In genomic region chr17:8146931-8147330, GRCm38 (mm10) we compare ENCODE assay signal across 7 mouse cellular contexts. TPM values are rescaled to one million over a fixed set of nuclear protein-coding genes. Genes with fewer than 3 reads are reported as not detected.
DNase-seq lines count a peak whose midpoint lies in the region; ATAC-seq and TF ChIP-seq lines count a peak whose summit lies in the region.
"Not testable (repeated sequence)": the region's sequence is repeated elsewhere in the genome, so short reads cannot be mapped to it uniquely, and the experiment has no call there.

No protein-coding gene starts in this region.

- peak; percentile 7 for ATAC-seq in Patski
- ATAC-seq in heart, embryonic 14.5 days (ENCODE audit: insufficient number of reproducible peaks, insufficient read depth, low FRiP score, low read depth); intestine, postnatal 0 days; limb, embryonic 14.5 days (ENCODE audit: low FRiP score, low read depth): not testable (repeated sequence)
- ATAC-seq in neural tube, embryonic 13.5 days (ENCODE audit: low read depth), result 0 out of 2 replicates have a peak, but pooled peaks have one; percentile 1

- not testable (repeated sequence) for H3K9me3 ChIP-seq in forebrain, embryonic 10.5 days; heart, embryonic 14.5 days (ENCODE audit: control insufficient read depth, low read length); intestine, postnatal 0 days (ENCODE audit: control insufficient read depth); limb, embryonic 14.5 days (ENCODE audit: control insufficient read depth, low read length); neural tube, embryonic 13.5 days

- H3K36me3 ChIP-seq in forebrain, embryonic 10.5 days (replicated peaks); heart, embryonic 14.5 days (ENCODE audit: control insufficient read depth, insufficient read depth, low read length); intestine, postnatal 0 days (ENCODE audit: control insufficient read depth, insufficient read depth); limb, embryonic 14.5 days (ENCODE audit: control insufficient read depth, insufficient read depth, low read length); macrophage (ENCODE audit: inconsistent target); neural tube, embryonic 13.5 days: not testable (repeated sequence)

- H3K27ac ChIP-seq in forebrain, embryonic 10.5 days, result peak overlapping the region; percentile 85; the same call in 1 of the 2 replicates
- not testable (repeated sequence) for H3K27ac ChIP-seq in heart, embryonic 14.5 days (replicated peaks in 1 of 2; ENCODE audit: control insufficient read depth in 1 of 2, insufficient read depth in 1 of 2, low read depth in 2 of 2, low read length in 2 of 2); intestine, postnatal 0 days (ENCODE audit: low read depth, low read length); limb, embryonic 14.5 days (replicated peaks; ENCODE audit: low read depth, low read length); neural tube, embryonic 13.5 days (replicated peaks)
- peak overlapping the region; percentile 24 for H3K27ac ChIP-seq in macrophage

- peak overlapping the region; percentile 56 for H3K4me2 ChIP-seq in heart, embryonic 14.5 days (ENCODE audit: low read length)
- H3K4me2 ChIP-seq in intestine, postnatal 0 days (replicated peaks; ENCODE audit: low read depth), result peak overlapping the region; percentile 66
- peak overlapping the region; percentile 41 for H3K4me2 ChIP-seq in limb, embryonic 14.5 days (replicated peaks; ENCODE audit: low read depth, low read length, severe bottlenecking)
- peak overlapping the region; percentile 59 for H3K4me2 ChIP-seq in neural tube, embryonic 13.5 days

- not testable (repeated sequence) for TF ChIP-seq POLR2A in limb, embryonic 14.5 days (IDR thresholded peaks at IDR 0.05; ENCODE audit: borderline replicate concordance, extremely low read depth, insufficient read depth, insufficient read length)

- not testable (repeated sequence) for H3K27me3 ChIP-seq in Patski; forebrain, embryonic 10.5 days (ENCODE audit: poor library complexity, severe bottlenecking); heart, embryonic 14.5 days (ENCODE audit: control insufficient read depth, insufficient read depth, low read length); intestine, postnatal 0 days (replicated peaks; ENCODE audit: control insufficient read depth, insufficient read depth, low read length); limb, embryonic 14.5 days (ENCODE audit: control insufficient read depth, insufficient read depth, low read length); neural tube, embryonic 13.5 days

- peak overlapping the region; percentile 58 for H3K4me3 ChIP-seq in forebrain, embryonic 10.5 days
- peak overlapping the region; percentile 50 to 69 for H3K4me3 ChIP-seq in heart, embryonic 14.5 days (ENCODE audit: control insufficient read depth in 1 of 2, insufficient read depth in 1 of 2, low read depth in 1 of 2, low read length in 2 of 2)
- H3K4me3 ChIP-seq in intestine, postnatal 0 days (ENCODE audit: low read depth, low read length), result peak overlapping the region; percentile 49
- peak overlapping the region; percentile 46 for H3K4me3 ChIP-seq in limb, embryonic 14.5 days (replicated peaks; ENCODE audit: low read length)
- peak overlapping the region; percentile 48 for H3K4me3 ChIP-seq in macrophage (ENCODE audit: inconsistent target)
- H3K4me3 ChIP-seq in neural tube, embryonic 13.5 days, result peak overlapping the region; percentile 50

- not testable (repeated sequence) for TF ChIP-seq CTCF in Patski (IDR thresholded peaks at IDR 0.05); intestine, postnatal 0 days (IDR thresholded peaks at IDR 0.05; ENCODE audit: low read depth)

- H3K4me1 ChIP-seq in forebrain, embryonic 10.5 days; heart, embryonic 14.5 days (ENCODE audit: control insufficient read depth in 2 of 2, insufficient read depth in 2 of 2, low read length in 2 of 2); intestine, postnatal 0 days (replicated peaks; ENCODE audit: control insufficient read depth, insufficient read depth, low read length); limb, embryonic 14.5 days (ENCODE audit: control insufficient read depth, insufficient read depth, low read length); neural tube, embryonic 13.5 days (replicated peaks): not testable (repeated sequence)

- 32% methylated on average over 5 of the region's 5 CpGs for WGBS in forebrain, embryonic 10.5 days
- WGBS in heart, embryonic 14.5 days, result 28% methylated on average over 5 of the region's 5 CpGs
- 5% methylated on average over 5 of the region's 5 CpGs for WGBS in intestine, postnatal 0 days
- WGBS in limb, embryonic 14.5 days, result 11% methylated on average over 4 of the region's 5 CpGs
- WGBS in macrophage (ENCODE audit: missing documents), result 17% methylated on average over 1 of the region's 5 CpGs
- WGBS in neural tube, embryonic 13.5 days, result 24% methylated on average over 5 of the region's 5 CpGs

- in situ Hi-C loops in Patski (cut with MboI; ENCODE audit: low pct_unique_long_range_greater_than_20kb), result not testable (repeated sequence)

- peaks cover 20% of the 10 kb centered on the region; the same call in 1 of the 2 replicates for H3K79me2 ChIP-seq in macrophage (ENCODE audit: inconsistent target)

- CTCF ChIA-PET in Patski (lab: Charles Lee), result not testable (repeated sequence)

- POLR2A ChIA-PET in Patski (lab: Charles Lee), result not testable (repeated sequence)

- peak overlapping the region; percentile 78 for H3K9ac ChIP-seq in heart, embryonic 14.5 days (ENCODE audit: low read length)
- peak overlapping the region; percentile 50; the same call in 1 of the 2 replicates for H3K9ac ChIP-seq in intestine, postnatal 0 days (ENCODE audit: low read depth, low read length)
- peak overlapping the region; percentile 60; the same call in 1 of the 2 replicates for H3K9ac ChIP-seq in limb, embryonic 14.5 days (ENCODE audit: low read depth, low read length, severe bottlenecking)
- peak overlapping the region; percentile 70 for H3K9ac ChIP-seq in neural tube, embryonic 13.5 days

- not testable (repeated sequence) for DNase-seq in Patski (ENCODE audit: low read depth, low spot score); forebrain, embryonic 10.5 days (ENCODE audit: extremely low spot score, low spot score); limb, embryonic 14.5 days (ENCODE audit: low spot score)

RNA-seq across cellular contexts. Expression of gene Gm49673, which starts 0.7 kb away (rescaled TPM):
- polyA plus RNA-seq in Patski (2021), result 0.18 TPM
- polyA plus RNA-seq in forebrain, embryonic 10.5 days (2016; fragmentation: Nextera tagmentation; extraction: Ambion mirVana), result 0.22 and 0.31 TPM in 2 replicates
- polyA plus RNA-seq in heart, embryonic 14.5 days (2014; fragmentation: Nextera tagmentation; extraction: Ambion mirVana), result not detected in 2 replicates
- 0.08 TPM in 1 of 2 replicates, not detected in the other for polyA plus RNA-seq in intestine, postnatal 0 days (2015; fragmentation: Nextera tagmentation; extraction: Ambion mirVana)
- 0.28 and 0.74 TPM in 2 replicates for polyA plus RNA-seq in limb, embryonic 14.5 days (2012; rRNA removed)
- polyA plus RNA-seq in limb, embryonic 14.5 days (2014; fragmentation: Nextera tagmentation; extraction: Ambion mirVana), result not detected in 2 replicates
- 1 to 10 TPM in 17 of 26 experiments, under 1 TPM in 5, not detected in 4; 0.56 to 3.3 (median 1.8) TPM for total RNA-seq in macrophage (2018; cell fraction: chromatin; rRNA removed)
- under 1 TPM in 12 of 26 experiments, not detected in 14; 0.03 to 0.38 (median 0.17) TPM for total RNA-seq in macrophage (2018; cell fraction: cytosol; rRNA removed)
- total RNA-seq in macrophage (2018; cell fraction: nucleus; rRNA removed), result 1 to 10 TPM in 19 of 26 experiments, under 1 TPM in 4, not detected in 3; 0.40 to 5.9 (median 2.1) TPM
- polyA plus RNA-seq in macrophage (2018), result 0.11 TPM in 1 of 3 replicates, not detected in the others
- polyA plus RNA-seq in neural tube, embryonic 13.5 days (2015; fragmentation: Nextera tagmentation; extraction: Ambion mirVana), result 0.23 and 0.28 TPM in 2 replicates

RNA-seq across cellular contexts. Expression of gene Rnaset2a, which starts 1.0 kb away (rescaled TPM):
- polyA plus RNA-seq in Patski (2021) (36.5 TPM), macrophage (2018) (52.0 to 123 TPM (median 66.9 TPM) in 3 replicates)
- 14.6 and 17.0 TPM in 2 replicates for polyA plus RNA-seq in forebrain, embryonic 10.5 days (2016; fragmentation: Nextera tagmentation; extraction: Ambion mirVana)
- polyA plus RNA-seq in heart, embryonic 14.5 days (2014; fragmentation: Nextera tagmentation; extraction: Ambion mirVana), result 39.7 and 43.1 TPM in 2 replicates
- polyA plus RNA-seq in intestine, postnatal 0 days (2015; fragmentation: Nextera tagmentation; extraction: Ambion mirVana), result 49.5 and 53.3 TPM in 2 replicates
- polyA plus RNA-seq in limb, embryonic 14.5 days (2012; rRNA removed), result 29.4 and 31.4 TPM in 2 replicates
- 29.3 and 29.5 TPM in 2 replicates for polyA plus RNA-seq in limb, embryonic 14.5 days (2014; fragmentation: Nextera tagmentation; extraction: Ambion mirVana)
- total RNA-seq in macrophage (2018; cell fraction: chromatin; rRNA removed), result 100 to 1,000 TPM in 5 of 26 experiments, 10 to 100 TPM in 21; 15.5 to 176 (median 41.8) TPM
- 100 to 1,000 TPM in 16 of 26 experiments, 10 to 100 TPM in 10; 76.4 to 182 (median 126) TPM for total RNA-seq in macrophage (2018; cell fraction: cytosol; rRNA removed)
- total RNA-seq in macrophage (2018; cell fraction: nucleus; rRNA removed), result 100 to 1,000 TPM in 11 of 26 experiments, 10 to 100 TPM in 15; 27.5 to 150 (median 93.8) TPM
- 13.1 and 13.7 TPM in 2 replicates for polyA plus RNA-seq in neural tube, embryonic 13.5 days (2015; fragmentation: Nextera tagmentation; extraction: Ambion mirVana)

RNA-seq across cellular contexts. Expression of gene Fgfr1op, which starts 18.4 kb away (rescaled TPM):
- polyA plus RNA-seq in Patski (2021) (33.1 TPM), macrophage (2018) (5.7 to 11.6 TPM (median 6.5 TPM) in 3 replicates)
- 57.7 and 60.9 TPM in 2 replicates for polyA plus RNA-seq in forebrain, embryonic 10.5 days (2016; fragmentation: Nextera tagmentation; extraction: Ambion mirVana)
- polyA plus RNA-seq in heart, embryonic 14.5 days (2014; fragmentation: Nextera tagmentation; extraction: Ambion mirVana), result 24.4 and 27.2 TPM in 2 replicates
- polyA plus RNA-seq in intestine, postnatal 0 days (2015; fragmentation: Nextera tagmentation; extraction: Ambion mirVana), result 12.4 and 13.4 TPM in 2 replicates
- polyA plus RNA-seq in limb, embryonic 14.5 days (2012; rRNA removed), result 12.5 and 16.4 TPM in 2 replicates
- polyA plus RNA-seq in limb, embryonic 14.5 days (2014; fragmentation: Nextera tagmentation; extraction: Ambion mirVana), result 30.7 and 32.5 TPM in 2 replicates
- total RNA-seq in macrophage (2018; cell fraction: chromatin; rRNA removed), result 10 to 100 TPM; 37.3 to 83.3 (median 55.3) TPM
- total RNA-seq in macrophage (2018; cell fraction: cytosol; rRNA removed), result 10 to 100 TPM in 2 of 26 experiments, 1 to 10 TPM in 24; 6.5 to 11.2 (median 8.5) TPM
- total RNA-seq in macrophage (2018; cell fraction: nucleus; rRNA removed), result 10 to 100 TPM; 18.3 to 46.9 (median 30.4) TPM
- 28.4 and 30.4 TPM in 2 replicates for polyA plus RNA-seq in neural tube, embryonic 13.5 days (2015; fragmentation: Nextera tagmentation; extraction: Ambion mirVana)
